Mouse (Mus musculus) mature B cell (primary cell): ENCODE data around the gene Gpr153.

Experiments
- in situ Hi-C: fragments of 300-500 bp; cut with MboI; formaldehyde crosslinking; loops from 2 replicates; pipeline ENCODE4 v1.14.3; 2019

Gpr153 gene

DNA sequence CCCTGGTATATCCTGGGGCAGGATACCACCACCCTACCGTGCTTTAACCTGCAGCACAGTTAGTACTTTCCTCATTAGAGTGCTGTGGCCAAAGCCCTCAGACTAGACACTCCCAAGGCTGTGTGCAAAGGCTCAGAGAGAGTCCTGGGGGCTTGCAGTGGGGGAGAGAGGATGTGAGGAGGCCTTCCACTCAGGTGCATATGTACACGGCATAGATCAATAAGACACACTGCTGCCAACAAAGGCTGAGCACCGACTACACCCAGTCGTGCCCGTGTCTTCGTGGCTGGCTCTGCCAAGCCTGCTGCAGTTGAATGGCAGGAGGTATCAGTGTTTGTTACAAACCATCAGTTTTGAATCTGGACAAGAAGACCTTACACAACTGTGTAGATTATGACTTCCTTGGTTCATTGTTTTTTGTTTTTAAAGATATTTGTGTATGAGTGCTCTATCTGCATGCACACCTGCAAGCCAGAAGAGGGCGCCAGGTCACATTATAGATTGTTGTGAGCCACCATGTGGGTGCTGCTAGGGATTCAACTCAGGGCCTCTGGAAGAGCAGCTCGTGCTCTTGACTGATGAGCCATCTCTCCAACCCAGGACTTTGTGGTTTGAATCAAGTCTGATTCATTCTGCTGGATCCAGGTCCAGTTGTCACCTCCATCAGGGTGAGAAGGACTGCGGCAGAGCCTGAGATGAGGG is 9.0 kb upstream of the Gpr153 start:
- in situ Hi-C loops: no loop called here

DNA sequence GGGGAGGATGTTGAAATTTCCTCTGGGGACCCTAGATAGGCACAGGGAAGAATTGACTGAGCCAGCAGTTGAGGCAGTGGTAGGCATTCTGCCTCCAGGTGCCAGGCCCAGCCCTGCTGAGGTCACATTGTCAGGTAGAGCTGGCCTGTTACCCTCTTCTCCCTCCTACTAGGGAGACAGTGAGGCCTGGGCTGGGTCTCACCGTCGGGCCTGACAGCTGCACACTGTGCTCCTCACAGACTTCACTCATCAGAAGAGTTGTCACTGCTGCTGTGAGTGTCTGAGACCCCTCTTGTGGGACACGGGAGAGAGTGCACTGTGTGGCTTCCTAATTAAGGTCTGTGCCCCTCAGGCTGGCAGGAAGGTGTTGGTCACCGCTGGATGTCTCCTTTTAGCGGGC is 8.2 kb upstream of the Gpr153 start:
- in situ Hi-C loops: no loop called here

DNA sequence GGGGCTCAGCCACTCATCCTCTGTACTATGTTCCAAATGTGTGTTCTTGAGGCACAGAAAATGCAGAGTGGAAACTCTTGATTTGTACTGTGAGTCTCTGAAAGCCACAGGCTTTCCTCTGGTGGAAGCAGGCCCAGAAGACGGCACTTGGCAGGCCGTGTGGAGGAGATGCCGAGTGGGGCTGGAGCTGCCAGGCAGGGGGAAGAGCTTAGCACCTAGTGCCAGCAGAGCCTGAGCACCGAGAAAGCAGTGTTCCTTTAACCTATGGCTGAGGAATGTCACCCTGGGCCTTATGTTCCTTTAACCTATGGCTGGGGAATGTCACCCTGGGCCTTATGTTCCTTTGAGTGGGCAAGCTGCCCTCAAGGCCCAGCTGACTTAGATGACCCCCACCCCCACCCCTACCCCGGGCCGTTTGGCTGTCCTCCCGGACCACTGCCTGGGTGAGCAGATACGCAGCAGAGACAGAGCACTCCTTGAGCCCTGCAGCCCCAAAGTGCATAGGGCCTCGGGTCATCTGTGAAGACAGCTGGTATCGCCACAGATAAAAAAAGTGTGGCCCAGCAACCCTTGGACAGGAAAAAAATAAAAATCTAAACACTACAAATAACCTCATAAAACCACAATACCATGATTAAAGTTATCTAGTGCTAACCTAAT is 7.7 kb upstream of the Gpr153 start:
- in situ Hi-C loops: no loop called here

DNA sequence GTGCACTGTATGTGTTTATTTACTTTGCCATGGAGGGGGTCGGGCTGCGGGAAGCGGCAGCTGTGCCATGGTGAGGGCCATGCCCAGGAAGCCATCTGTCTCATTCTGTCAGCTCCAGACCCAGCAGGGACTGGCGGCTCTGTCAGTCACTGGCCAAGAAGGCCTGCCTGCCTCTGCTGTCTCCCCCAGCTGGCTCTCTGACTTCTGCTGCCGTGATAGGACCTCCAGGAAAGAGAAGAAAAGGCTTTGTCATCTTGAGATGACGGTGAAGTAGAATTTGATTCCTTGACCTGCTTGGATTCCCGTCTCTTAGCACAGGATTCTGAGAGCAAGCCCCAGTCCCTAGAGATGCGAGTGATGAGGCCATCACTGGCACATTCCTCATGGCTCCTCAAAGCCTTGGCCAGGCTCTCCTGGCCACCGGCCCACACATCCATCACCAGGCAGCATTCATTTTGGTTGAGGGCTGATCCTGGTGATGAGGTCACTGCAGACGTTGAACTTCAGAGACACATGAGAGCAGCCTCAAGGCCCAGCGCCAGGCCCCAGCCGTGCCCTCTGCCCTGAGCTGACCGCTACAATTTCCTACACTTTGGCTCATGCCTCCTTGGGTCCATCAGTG is 6.2 kb upstream of the Gpr153 start:
- in situ Hi-C loops: no loop called here

DNA sequence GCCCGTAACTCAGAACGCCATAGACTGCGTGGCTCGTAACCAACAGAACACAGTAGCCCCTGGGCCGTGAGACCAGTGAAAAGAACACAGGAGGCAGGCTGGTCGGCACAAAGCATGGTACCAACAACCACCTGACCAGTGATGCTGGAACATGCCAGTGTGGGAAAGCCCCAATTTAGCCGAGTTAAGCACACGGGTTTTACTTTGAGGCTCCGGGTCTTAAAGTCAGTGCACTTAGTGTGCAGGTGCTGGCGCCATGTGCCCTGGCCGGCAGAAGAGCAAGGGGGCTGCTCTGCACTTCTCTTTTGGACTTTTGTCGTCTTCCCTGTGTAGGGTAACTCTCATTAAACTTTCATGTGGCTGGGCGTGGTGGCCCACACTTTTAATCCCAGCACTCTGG is 4.1 kb upstream of the Gpr153 start:
- in situ Hi-C loops: no loop called here

DNA sequence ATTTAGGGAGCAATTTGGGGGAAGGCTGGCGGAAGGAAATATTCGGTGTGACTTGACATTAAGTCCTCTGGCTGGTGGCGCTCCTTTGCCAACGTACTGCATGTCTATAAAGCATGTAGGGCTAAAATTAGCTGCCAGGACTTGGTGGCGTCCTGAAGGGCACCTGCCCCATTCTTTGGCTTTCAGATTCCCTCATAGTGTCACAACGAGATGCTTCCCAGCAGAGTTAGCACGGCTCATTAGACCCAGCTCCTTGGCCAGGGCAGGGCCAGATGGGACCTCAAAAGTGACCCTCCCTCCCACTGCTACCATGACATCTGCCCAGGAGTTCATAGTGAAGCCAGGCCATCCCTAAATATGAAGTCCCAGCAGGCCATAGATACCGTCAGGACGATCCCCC is 3.4 kb upstream of the Gpr153 start:
- in situ Hi-C loops: no loop called here

DNA sequence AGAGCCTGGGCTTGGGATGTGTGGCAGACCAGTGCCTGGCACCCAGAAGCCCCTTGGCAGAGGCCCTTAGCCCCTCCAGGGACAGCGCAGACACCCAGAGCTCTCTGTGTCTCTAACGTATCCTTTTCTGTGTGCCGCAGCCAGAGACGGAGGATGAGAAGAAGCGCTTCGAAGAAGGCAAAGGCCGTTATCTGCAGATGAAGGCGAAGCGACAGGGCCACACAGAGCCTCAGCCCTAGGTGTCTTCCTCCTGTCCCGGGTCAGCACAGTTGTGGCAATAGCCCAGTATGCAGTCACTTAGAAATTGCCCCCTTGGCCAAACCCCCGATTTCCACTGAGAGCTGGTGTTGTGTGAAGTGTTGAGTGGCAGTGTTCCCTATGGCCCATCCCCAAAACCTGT is 2.7 kb upstream of the Gpr153 start:
- in situ Hi-C loops: no loop called here

DNA sequence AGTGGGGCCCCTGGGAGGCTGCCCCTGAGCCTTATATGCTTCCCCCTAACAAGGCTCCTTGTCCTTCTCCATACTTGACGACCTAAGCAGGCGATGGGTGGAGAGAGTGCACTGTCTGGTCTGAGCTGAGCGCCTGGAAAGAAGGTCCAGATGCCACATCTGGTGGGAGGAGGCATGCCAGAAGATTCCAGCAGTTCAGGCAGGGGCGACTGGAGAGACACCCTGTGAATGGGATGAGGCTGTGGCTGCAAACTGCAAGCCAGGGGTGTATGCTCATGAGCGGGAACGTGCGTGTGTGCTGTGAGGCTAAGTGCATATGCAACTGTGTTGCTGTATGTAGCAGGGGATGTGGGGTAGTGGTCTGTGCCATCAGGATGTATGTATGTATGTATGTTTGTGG is 2.0 kb upstream of the Gpr153 start:
- in situ Hi-C loops: no loop called here

DNA sequence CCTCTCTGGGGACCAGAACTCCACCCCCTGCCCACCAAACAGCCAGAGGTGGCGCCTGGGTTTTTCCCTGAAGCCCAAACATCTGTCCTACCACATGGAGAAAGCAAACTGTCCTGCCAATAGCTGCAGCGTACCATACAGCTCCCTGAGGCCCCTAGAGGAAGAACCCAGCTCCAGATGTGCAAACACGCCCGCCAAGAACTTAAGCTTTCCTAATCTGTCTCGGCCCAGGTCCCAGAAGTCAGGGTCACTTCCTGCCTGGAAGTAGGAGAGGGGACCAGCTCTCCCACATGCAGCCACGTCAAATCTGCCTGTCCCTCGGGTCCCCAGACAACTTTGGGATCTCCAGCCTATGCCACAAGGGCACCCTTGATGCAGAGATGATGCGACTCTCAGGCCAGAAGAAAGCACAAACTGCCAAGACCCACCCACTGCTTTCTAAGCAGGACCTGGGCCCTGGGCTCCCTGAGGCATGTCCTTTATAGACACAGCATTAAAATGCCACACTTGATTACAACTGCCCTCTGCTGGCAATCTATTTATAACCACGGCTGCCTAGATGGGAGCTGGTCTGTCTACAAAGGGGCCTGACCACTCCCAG is 1.5 kb upstream of the Gpr153 start:
- in situ Hi-C loops: no loop called here

DNA sequence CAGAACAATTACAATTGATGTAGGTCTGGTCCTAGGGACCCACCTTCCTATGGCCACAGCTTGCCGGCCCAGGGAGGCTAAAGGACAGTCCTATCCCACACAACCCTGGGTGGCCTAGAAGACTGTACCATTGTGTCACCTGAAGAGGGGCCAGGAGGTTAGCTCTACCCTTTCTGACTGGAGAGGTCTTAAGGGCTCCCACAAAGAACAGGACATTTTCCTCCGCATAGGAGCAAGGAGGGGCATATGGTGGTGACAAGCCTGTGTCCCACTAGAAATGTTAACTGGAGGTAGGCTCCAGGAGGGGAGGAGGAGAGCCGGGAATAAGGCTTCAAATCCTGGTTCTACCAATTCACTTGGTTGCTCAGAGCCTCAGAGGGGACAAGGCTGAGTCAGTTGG is 841 bp upstream of the Gpr153 start:
- in situ Hi-C loops: no loop called here

DNA sequence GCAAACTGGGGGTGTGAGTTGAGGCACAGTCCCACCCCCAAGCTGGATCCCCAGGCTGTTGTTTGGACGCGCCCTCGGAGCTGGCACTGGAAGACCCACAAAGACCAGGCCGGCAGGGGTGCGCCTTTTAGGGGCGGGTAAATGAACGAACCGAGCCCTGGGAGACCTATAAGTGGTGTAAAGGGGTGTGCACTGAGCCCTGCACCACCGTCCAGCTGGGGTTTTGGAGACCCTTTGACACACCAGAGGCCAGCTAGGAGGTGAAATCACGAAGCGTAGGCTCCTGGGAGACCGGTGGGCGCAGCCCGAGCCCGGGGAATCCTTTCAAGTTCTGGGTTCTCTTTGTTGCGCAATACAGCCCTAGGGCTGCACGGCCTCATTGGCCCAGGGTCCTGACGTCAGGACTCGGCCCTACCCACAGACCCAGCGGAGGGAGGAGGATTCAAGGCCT is 674 bp downstream of the Gpr153 start:
- in situ Hi-C loops: no loop called here

DNA sequence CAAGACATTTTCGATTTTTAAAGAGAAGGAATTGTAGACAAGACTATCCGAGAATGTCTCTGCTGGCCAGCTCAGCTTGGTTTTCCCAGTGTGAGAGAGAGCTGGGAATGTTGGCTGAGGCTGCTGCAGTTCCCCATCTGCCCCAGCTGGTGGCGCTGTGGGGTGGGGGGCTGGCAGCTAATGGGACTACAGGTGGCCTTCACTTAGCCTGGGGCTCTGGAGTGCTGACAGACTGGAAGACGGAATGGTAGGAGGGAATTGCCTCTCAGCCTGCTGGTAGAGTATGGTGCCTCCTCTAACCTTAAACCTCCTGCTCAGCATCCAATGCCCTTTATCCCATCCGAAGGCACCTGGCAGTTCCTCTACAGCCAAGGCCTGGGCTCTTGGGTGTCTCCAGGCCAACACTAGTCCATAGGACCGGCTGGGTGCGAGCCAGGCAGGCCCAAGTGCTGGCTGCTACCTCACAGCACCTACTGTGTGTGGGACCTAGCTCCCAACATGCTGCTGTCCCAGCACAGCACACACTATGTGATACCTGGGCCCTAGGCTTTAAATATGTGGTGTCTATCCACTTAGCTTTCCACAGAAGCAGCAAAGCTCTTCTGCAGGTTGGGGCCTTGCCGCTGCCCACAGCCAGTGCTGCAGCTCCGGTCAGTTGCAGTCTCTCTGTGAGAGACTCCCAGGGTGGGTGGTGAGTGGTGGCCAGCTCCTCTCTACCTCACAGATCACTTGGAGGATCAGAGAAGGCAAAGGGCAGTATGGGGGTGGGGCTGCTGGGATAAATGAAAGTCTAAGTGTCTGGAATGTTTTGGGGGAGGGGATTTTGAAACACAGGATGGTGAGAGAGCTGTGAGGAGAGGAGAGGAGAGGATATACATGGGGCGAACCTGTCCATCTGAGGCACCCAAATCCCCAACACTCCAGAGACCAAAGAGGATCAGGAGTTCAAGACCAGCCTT is 2.6 kb downstream of the Gpr153 start:
- in situ Hi-C loops: no loop called here

DNA sequence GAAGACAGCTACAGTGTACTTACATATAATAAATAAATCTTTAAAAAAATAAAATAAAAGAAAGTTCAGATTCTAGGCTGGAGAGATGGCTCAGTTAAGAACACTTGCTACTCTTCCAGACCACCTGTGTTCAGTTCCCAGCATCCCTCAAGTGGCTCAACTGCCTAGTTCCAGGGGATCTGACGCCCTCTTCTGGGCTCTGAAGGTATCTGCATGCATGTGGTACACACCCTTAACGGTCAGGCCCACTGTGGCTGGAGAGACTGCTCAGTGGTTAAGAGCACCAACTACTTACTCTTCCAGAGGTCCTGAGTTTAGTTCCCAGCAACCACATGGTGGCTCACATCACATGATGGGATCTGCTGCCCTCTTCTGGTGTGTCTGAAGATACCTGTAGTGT is 3.9 kb downstream of the Gpr153 start:
- in situ Hi-C loops: no loop called here

DNA sequence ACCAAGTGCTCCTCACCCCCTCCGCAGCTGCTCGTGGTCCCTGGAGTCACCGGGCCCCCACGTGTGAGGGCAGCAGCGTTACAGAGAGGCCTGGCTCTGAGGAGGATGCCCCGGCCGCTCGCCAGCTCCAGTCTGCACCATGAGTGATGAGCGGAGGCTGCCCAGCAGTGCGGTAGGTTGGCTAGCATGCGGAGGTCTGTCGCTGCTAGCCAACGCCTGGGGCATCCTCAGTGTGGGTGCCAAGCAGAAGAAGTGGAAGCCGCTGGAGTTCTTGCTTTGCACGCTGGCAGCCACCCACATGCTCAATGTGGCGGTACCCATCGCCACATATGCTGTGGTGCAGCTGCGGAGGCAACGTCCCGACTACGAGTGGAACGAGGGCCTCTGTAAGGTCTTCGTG is 5.0 kb downstream of the Gpr153 start:
- in situ Hi-C loops: no loop called here

DNA sequence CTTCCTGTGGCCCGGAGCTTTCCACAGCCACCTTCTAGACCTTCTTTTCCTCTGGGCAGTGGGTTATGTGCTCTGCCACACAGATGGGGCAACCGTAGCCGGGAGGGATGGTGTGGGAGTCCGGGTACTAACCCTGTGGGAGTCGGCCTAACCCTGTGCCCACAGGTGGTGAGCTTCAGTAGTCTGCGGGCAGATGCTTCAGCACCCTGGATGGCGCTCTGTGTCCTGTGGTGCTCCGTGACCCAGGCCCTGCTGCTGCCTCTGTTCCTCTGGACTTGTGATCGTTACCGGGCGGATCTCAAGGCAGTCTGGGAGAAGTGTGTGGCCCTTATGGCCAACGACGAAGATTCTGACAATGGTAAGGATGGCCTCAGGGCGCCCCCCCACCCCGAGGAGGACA is 7.6 kb downstream of the Gpr153 start:
- in situ Hi-C loops: no loop called here

DNA sequence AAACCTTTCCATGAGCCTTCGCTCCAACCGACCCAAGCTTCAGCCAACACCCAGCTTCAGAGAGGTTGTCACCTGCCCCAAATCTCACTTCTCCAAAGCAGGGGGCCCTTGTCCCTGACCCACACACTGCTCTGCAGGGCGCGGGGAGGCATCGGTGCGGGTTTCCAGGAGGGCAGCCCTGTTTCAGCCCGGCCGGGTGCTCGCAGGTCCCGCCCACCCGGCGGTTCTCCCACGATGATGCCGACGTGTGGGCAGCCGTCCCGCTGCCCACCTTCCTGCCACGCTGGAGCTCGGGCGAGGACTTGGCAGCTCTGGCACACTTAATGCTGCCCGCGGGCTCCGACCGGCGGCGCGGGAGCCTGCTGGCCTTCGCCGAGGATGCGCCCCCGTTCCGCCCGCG is 8.7 kb downstream of the Gpr153 start:
- in situ Hi-C loops: no loop called here

DNA sequence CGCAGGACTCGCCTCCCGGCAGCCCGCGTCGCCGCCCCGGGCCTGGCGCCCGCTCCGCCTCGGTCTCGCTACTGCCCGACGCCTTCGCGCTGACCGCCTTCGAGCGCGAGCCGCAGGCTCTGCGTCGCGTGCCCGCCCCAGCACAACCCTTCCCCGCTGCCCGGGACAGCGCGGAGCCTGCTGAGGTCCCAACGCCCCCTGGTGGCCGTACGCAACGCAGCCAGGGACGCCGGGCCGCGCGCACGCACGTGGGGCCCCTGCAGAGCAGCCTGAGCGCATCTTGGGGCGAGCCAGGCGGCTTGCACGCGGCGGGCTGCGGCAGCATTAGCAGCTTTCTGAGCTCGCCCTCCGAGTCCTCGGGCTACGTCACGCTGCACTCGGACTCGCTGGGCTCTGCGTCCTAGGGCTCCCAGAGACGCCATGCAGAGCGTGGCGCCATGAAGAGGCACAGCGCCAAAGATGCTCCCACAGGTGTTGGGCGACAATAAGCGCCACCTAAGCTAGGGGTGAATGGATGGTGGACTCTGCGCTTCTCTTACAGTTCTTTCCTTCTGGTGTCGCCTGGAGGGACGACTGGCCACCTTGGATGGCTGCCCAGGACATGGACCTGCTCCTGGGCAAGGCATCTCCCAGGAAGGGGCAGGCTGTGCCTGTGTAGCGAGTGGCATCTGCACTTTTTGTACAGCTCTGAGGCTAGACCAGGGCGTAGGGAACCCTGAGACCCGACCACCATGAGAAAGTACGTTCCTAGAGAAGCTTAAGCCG is 9.3 kb downstream of the Gpr153 start:
- in situ Hi-C loops: no loop called here

DNA sequence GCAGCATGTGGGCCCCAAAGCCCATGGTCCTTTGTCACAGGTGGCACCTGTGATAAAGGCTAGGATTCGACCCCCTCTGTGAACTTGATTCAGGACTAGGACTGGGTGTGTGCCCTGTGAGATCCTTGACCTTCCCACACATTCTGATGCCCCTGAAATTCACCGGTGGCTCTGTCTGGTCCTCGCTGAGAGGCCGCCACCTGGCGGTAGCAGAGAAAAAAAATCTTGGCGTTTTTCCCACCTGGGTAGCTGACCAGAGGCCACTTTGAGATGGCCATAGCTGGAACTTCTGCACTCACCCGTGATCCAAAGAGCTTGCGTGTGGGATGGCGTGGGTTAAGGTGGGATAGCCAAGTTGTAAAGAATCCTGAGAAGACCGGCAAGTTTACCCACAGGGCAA is 11.5 kb downstream of the Gpr153 start:
- in situ Hi-C loops: no loop called here

DNA sequence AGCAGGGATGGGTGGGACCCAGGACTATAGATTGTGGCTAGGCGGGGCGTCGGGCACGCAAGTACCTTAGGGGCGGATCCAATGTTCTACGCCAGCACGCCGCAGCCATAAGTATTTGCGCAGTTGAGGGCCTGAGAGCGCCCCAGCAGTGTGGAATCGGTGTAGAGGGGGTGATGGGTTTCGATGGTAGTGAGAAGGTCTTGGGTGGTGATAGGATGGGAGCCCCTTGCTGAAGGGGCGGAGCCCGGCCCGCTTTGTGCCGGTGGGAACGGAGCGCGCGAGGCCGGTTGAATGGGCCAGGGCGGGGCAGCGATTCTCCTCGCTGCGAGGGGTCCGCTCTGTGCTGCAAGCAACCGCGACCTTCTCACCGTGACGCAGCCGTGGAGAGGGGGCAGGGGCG is 12.2 kb downstream of the Gpr153 start:
- in situ Hi-C loops: no loop called here

DNA sequence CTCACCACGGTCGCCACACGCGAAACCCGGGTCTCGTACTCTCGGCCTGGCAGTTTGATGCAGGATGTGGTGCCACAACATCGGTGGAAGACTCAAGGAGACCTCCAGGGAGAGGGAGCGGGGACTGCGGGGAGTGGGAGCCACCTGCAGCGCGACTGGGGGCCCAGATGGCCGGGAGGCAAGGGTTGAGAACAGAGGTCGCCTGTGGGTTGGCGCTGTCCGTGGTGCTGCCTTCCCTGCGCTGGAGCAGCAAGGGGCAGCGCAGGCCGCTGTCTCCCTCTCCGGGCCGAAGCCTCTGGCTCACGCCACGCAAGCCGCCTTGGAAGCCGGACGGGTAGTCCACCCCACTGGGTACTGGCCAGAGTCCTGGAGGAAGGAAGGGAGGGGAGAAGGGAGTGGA is 12.9 kb downstream of the Gpr153 start:
- in situ Hi-C loops: no loop called here
